Mouse (Mus musculus): ENCODE results near the gene Rpl23a. TPM values are rescaled to one million over a fixed set of nuclear protein-coding genes. Genes with fewer than 3 reads are reported as not detected.

The Rpl23a gene
- polyA plus RNA-seq, 1 experiment from 2014 or later: 1,766 TPM

DNA sequence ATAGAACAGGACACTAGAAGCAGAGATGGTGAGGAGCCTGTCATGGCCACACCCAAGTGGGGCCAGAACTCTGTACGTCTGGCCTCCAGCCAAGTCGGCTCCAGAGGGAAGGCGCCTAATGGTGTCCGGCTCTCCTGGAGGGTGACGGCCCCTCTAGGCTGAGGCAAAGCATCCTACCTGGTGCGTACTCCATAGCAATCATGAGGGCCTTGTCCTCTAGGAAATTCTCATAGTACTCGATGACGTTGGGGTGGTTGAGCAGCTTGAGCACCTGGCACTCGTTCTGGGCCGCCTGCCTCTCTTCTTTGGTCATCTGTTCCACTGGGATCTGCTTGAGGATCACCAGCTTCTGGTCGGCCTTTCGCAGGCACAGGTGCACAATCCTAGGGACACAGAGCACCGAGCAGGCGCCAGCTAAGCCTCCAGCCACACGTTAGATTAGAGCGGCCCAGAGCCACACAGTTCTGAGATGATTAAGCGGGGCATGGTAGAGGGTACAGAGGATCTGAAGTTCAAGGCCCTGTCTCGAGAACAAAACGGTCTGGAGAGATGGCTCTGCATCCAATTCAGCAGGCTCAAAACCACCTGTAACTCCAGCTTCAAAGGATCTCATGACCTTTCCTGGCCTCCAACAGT lies 10.5 kb downstream of the Rpl23a start:
- Histone ChIP-seq H3K4me3 (ENCODE audit: low read depth, low read length) (no peak overlapping the region), H3K4me2 (no peak overlapping the region), H3K36me3 (ENCODE audit: control insufficient read depth, insufficient read depth, low read length) (peaks cover 3% of the 10 kb centered on the region; the same call in 1 of the 2 replicates), H3K27ac (ENCODE audit: low read depth, low read length) (no peak overlapping the region), H3K9me3 (ENCODE audit: control insufficient read depth, low read length) (no peaks in the 10 kb centered on the region), H3K27me3 (replicated peaks; ENCODE audit: control insufficient read depth, insufficient read depth, low read length) (no peaks in the 10 kb centered on the region), H3K9ac (ENCODE audit: low read depth, low read length) (no peak overlapping the region), H3K4me1 (replicated peaks; ENCODE audit: control insufficient read depth, insufficient read depth, low read length) (peaks cover 31% of the 10 kb centered on the region)
- no peak for DNase-seq (ENCODE audit: low spot score)
- no peak for ATAC-seq (replicated peaks; ENCODE audit: low FRiP score)
- 86% methylated on average over 19 of the region's 19 CpGs for WGBS

DNA sequence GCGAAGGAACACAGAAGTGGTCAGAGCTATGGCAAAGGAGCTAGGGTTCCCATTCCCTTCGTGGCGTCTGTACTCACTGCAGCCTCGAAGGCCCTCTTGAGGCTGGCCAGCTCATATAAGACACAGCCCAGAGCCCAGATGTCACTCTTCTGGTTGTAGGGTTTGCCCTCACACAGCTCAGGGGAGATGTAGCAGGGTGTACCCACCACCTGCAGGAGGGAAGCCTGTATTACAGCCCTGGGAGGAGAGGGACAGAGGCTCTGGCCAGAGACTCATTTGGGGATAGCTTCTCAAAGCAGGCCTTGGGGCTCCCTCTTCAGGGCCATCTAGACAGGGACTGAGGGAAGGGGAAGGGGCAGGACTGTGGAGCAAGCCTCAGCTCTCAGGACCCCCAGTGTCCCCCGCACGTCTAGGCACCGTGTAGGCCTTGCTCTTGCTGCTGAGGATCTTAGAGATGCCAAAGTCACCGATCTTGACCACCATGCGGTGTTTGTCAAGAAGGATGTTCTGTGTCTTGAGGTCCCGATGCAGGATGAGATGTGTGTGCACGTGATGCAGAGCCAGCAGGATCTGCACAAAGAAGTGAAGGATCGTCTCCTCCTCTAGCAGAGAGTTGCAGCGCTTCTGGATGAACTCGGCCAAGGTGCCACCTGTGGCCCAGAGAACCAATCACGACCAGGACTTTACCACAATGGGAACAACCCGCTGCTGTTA lies 11.2 kb downstream of the Rpl23a start:
- WGBS: 86% methylated on average over 16 of the region's 16 CpGs
- ATAC-seq (replicated peaks; ENCODE audit: low FRiP score) (no peak), DNase-seq (ENCODE audit: low spot score) (no peak)
- H3K9ac ChIP-seq (ENCODE audit: low read depth, low read length): 0 out of 2 replicates have a peak overlapping the region, but pooled peaks have one; percentile 6
- peaks cover 3% of the 10 kb centered on the region; the same call in 1 of the 2 replicates for H3K36me3 ChIP-seq (ENCODE audit: control insufficient read depth, insufficient read depth, low read length)
- H3K27ac ChIP-seq (ENCODE audit: low read depth, low read length): no peak overlapping the region
- H3K27me3 ChIP-seq (replicated peaks; ENCODE audit: control insufficient read depth, insufficient read depth, low read length): no peaks in the 10 kb centered on the region
- H3K4me3 ChIP-seq (ENCODE audit: low read depth, low read length): no peak overlapping the region
- H3K4me2 ChIP-seq: no peak overlapping the region
- peaks cover 33% of the 10 kb centered on the region for H3K4me1 ChIP-seq (replicated peaks; ENCODE audit: control insufficient read depth, insufficient read depth, low read length)
- no peaks in the 10 kb centered on the region for H3K9me3 ChIP-seq (ENCODE audit: control insufficient read depth, low read length)

DNA sequence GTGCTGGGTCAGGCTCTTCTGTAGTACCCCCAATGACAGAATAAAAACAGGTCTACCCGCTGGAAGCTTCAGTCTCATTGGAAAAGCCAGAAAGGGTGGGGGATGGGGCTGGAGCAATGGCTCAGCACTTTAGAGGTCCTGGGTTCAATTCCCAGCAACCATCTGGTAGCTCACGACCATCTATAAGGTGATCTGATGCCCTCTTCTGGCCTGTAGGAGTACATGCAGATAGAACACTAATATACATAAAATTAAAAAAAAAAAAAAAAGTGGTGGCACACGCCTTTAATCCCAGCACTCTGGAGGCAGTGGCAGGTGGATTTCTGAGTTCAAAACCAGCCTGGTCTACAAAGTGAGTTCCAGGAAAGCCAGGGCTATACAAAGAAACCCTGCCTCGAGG lies 12.1 kb downstream of the Rpl23a start:
- Histone ChIP-seq H3K4me2 (no peak overlapping the region), H3K9me3 (ENCODE audit: control insufficient read depth, low read length) (no peaks in the 10 kb centered on the region), H3K9ac (ENCODE audit: low read depth, low read length) (no peak overlapping the region), H3K4me3 (ENCODE audit: low read depth, low read length) (no peak overlapping the region), H3K27me3 (replicated peaks; ENCODE audit: control insufficient read depth, insufficient read depth, low read length) (no peaks in the 10 kb centered on the region), H3K27ac (ENCODE audit: low read depth, low read length) (no peak overlapping the region), H3K4me1 (replicated peaks; ENCODE audit: control insufficient read depth, insufficient read depth, low read length) (peaks cover 40% of the 10 kb centered on the region), H3K36me3 (ENCODE audit: control insufficient read depth, insufficient read depth, low read length) (peaks cover 3% of the 10 kb centered on the region; the same call in 1 of the 2 replicates)
- DNase-seq (ENCODE audit: low spot score) (no peak), ATAC-seq (replicated peaks; ENCODE audit: low FRiP score) (no peak)
- 63% methylated on average over 4 of the region's 4 CpGs for WGBS

DNA sequence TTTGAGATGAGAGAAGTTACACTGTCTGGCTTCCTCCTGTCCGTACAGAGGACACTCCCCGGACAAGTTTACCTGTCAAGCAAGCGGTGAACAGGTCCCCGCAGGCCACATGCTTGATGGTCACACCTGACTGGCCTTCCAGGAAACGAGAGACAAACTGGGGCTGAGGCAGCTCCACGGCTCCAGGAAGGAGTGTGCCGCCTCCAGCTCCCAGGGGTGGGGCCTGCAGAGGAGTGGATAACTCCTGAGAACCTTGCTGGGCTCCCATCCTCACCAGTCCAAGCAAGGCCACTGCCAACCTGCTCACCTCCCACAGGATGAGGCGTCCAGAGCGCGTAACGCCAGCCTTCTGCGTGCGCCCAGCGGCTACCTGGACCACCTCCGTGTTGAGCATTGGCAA lies 13.1 kb downstream of the Rpl23a start:
- no peak for ATAC-seq (replicated peaks; ENCODE audit: low FRiP score)
- H3K4me3 ChIP-seq (ENCODE audit: low read depth, low read length): no peak overlapping the region
- 90% methylated on average over 15 of the region's 15 CpGs for WGBS
- H3K36me3 ChIP-seq (ENCODE audit: control insufficient read depth, insufficient read depth, low read length): peaks cover 3% of the 10 kb centered on the region; the same call in 1 of the 2 replicates
- peak overlapping the region; percentile 85; the same call in 1 of the 2 replicates for H3K27ac ChIP-seq (ENCODE audit: low read depth, low read length)
- H3K27me3 ChIP-seq (replicated peaks; ENCODE audit: control insufficient read depth, insufficient read depth, low read length): no peaks in the 10 kb centered on the region
- no peak for DNase-seq (ENCODE audit: low spot score)
- H3K4me2 ChIP-seq: no peak overlapping the region
- H3K4me1 ChIP-seq (replicated peaks; ENCODE audit: control insufficient read depth, insufficient read depth, low read length): peaks cover 44% of the 10 kb centered on the region
- H3K9me3 ChIP-seq (ENCODE audit: control insufficient read depth, low read length): no peaks in the 10 kb centered on the region
- no peak overlapping the region for H3K9ac ChIP-seq (ENCODE audit: low read depth, low read length)

DNA sequence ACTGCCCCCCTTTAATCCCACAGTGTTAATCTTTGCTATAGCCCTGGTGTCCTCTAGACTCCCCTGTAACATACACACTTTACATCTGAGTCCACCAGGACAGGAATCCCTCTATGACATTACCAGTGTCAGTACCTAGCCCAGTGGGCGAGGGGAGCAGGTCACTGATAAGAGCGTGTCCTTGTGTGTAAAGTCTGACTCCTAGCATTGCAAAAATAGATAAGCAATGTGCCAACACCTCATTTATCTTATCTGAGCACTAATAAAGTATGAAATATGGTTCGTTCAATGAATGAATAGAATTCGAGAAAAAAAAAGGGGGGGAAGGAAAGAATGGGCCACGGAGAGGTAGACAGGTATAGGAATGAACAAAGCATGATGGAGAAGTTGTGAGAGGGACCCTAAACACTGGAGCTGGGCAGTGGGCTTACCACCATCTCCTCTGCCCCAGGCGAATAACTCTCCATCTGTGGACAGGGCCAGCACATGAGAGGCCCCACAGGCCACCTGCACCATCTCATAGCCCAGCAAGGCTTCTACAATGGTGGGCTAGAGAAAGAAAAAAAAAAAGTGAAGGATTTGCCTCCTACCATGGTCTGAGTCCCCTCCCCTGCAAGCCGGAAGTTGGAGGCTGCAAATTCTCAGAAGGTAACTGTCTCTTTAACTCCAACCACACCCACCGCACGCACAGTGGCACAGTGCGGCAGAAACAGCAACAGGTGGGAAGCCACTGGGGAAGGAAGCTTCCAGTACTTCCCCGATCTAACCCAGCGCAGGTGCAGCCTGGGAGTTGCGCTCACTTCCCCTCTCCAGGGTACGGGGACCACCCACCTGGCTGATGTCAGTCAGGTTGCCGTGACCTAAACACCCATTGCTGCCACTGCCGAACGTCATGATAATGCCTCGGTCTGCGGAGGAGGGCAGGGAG lies 14.6 kb downstream of the Rpl23a start:
- peak overlapping the region; percentile 60 for H3K9ac ChIP-seq (ENCODE audit: low read depth, low read length)
- peak overlapping the region; percentile 41 for H3K4me3 ChIP-seq (ENCODE audit: low read depth, low read length)

DNA sequence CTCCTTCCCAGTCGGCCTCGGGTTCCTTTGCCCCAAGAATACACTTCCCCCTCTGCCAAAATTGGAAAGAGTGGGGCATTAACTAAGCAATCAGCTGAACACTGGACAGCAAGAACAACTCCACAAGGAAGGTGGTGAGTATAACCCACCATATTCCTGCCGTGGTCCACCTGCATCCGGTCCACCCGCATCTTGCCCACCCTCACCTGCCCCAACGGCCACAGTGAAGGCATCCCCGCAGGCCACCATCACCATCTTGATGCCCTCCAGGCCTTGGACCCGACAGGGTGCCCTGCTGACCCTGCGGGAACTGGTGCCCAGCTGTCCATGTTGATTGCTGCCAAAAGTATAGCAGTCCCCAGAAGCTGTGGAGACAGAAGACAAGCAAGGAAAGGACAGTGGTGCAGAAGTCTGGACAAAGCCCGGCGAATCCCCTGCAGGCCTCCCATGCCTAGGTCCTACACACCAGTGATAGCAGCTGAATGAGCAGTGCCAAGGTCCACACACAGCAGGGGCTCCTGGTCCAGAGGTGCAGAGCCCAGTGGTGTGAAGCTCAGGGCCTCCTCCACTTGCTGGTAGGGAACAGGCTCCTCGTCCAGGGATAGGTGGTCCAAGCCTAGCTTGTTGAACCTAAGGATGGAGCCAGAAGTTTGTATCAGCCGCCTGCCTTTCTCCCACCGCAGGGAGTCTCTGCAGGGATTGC lies 16.0 kb downstream of the Rpl23a start:
- no peaks in the 10 kb centered on the region for H3K27me3 ChIP-seq (replicated peaks; ENCODE audit: control insufficient read depth, insufficient read depth, low read length)
- H3K27ac ChIP-seq (ENCODE audit: low read depth, low read length): peak overlapping the region; percentile 85
- peaks cover 3% of the 10 kb centered on the region; the same call in 1 of the 2 replicates for H3K36me3 ChIP-seq (ENCODE audit: control insufficient read depth, insufficient read depth, low read length)
- no peak overlapping the region; the same call in 1 of the 2 replicates for H3K4me2 ChIP-seq
- DNase-seq (ENCODE audit: low spot score): no peak
- no peak overlapping the region for H3K4me3 ChIP-seq (ENCODE audit: low read depth, low read length)
- WGBS: 89% methylated on average over 14 of the region's 14 CpGs
- H3K9me3 ChIP-seq (ENCODE audit: control insufficient read depth, low read length): no peaks in the 10 kb centered on the region
- H3K4me1 ChIP-seq (replicated peaks; ENCODE audit: control insufficient read depth, insufficient read depth, low read length): peaks cover 53% of the 10 kb centered on the region
- no peak for ATAC-seq (replicated peaks; ENCODE audit: low FRiP score)
- H3K9ac ChIP-seq (ENCODE audit: low read depth, low read length): no peak overlapping the region

More for the DNA sequence above, 14.6 kb downstream of the Rpl23a start:
- 33% methylated on average over 19 of the region's 19 CpGs for WGBS
- Histone ChIP-seq H3K27me3 (replicated peaks; ENCODE audit: control insufficient read depth, insufficient read depth, low read length) (no peaks in the 10 kb centered on the region), H3K4me1 (replicated peaks; ENCODE audit: control insufficient read depth, insufficient read depth, low read length) (peaks cover 39% of the 10 kb centered on the region), H3K4me2 (peak overlapping the region; percentile 62), H3K36me3 (ENCODE audit: control insufficient read depth, insufficient read depth, low read length) (peaks cover 3% of the 10 kb centered on the region; the same call in 1 of the 2 replicates), H3K27ac (ENCODE audit: low read depth, low read length) (peak overlapping the region; percentile 85), H3K9me3 (ENCODE audit: control insufficient read depth, low read length) (no peaks in the 10 kb centered on the region)
- peak; percentile 57 for ATAC-seq (replicated peaks; ENCODE audit: low FRiP score)
- no peak for DNase-seq (ENCODE audit: low spot score)

DNA sequence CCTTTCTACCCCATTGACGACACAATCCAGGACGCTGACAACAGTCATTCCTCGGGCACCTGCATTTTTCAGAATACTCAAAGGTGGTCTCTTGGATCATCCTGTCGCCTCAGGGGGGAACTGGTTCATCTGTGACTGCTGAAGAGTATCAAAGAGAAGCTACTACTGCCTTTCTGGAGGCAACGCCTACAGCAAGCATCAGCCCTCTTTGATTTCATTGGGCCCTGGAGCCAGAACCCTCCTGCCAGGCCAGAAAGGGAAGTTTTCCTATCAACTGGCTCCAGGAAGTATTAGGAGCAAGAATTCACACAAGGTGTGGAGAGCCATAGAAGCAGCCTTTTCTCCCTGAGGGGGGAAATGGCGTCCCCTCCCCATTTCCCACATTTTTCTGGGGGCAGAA lies 16.7 kb downstream of the Rpl23a start:
- DNase-seq (ENCODE audit: low spot score): no peak
- Histone ChIP-seq H3K27ac (ENCODE audit: low read depth, low read length) (0 out of 2 replicates have a peak overlapping the region, but pooled peaks have one; percentile 22), H3K4me2 (peak overlapping the region; percentile 97), H3K36me3 (ENCODE audit: control insufficient read depth, insufficient read depth, low read length) (peaks cover 8% of the 10 kb centered on the region), H3K4me3 (ENCODE audit: low read depth, low read length) (0 out of 2 replicates have a peak overlapping the region, but pooled peaks have one; percentile 98), H3K4me1 (replicated peaks; ENCODE audit: control insufficient read depth, insufficient read depth, low read length) (peaks cover 59% of the 10 kb centered on the region), H3K9ac (ENCODE audit: low read depth, low read length) (0 out of 2 replicates have a peak overlapping the region, but pooled peaks have one; percentile 12), H3K9me3 (ENCODE audit: control insufficient read depth, low read length) (no peaks in the 10 kb centered on the region), H3K27me3 (replicated peaks; ENCODE audit: control insufficient read depth, insufficient read depth, low read length) (no peaks in the 10 kb centered on the region)
- WGBS: 60% methylated on average over 6 of the region's 6 CpGs
- ATAC-seq (replicated peaks; ENCODE audit: low FRiP score): no peak

DNA sequence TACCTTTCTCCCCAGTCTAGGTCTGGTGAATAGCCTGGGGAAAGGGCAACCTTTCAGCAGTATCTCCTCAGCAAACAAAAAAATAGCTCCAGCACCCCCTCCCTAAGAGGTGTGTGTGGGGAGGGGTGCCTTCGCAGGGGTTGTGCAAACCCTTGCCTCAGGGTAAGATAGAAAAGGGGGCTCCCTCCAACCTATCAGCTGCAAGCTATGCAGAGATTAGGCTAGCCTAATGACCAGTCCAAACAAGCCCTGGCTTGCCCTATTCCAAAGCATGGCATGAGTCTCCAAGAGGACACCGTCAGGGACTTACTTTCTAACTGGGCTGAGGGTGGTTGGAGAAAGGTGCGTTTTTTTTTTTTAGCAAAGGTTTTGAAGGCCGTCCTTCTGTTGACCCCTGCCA lies 17.2 kb downstream of the Rpl23a start:
- no peak for ATAC-seq (replicated peaks; ENCODE audit: low FRiP score)
- Histone ChIP-seq H3K4me3 (ENCODE audit: low read depth, low read length) (peak overlapping the region; percentile 98), H3K9ac (ENCODE audit: low read depth, low read length) (peak overlapping the region; percentile 99), H3K27ac (ENCODE audit: low read depth, low read length) (peak overlapping the region; percentile 92), H3K4me2 (peak overlapping the region; percentile 97), H3K9me3 (ENCODE audit: control insufficient read depth, low read length) (no peaks in the 10 kb centered on the region), H3K27me3 (replicated peaks; ENCODE audit: control insufficient read depth, insufficient read depth, low read length) (no peaks in the 10 kb centered on the region), H3K4me1 (replicated peaks; ENCODE audit: control insufficient read depth, insufficient read depth, low read length) (peaks cover 59% of the 10 kb centered on the region), H3K36me3 (ENCODE audit: control insufficient read depth, insufficient read depth, low read length) (peaks cover 11% of the 10 kb centered on the region)
- WGBS: 44% methylated on average over 4 of the region's 4 CpGs
- no peak for DNase-seq (ENCODE audit: low spot score)
